Mouse (Mus musculus) regulatory T cell (primary cell): Measurements from ENCODE around the gene Sptlc2.
"Not testable (repeated sequence)": the region's sequence is repeated elsewhere in the genome, so short reads cannot be mapped to it uniquely, and the experiment has no call there.

Experiments
- in situ Hi-C: fragments of 300-600 bp; cut with MboI, MseI; formaldehyde crosslinking; loops from one replicate; pipeline ENCODE4 v1.15.1; 2025; ENCODE audit warnings: high pct_unique_total_duplicates

Sptlc2 gene

GRCm38 (mm10) chr12:87331053-87331456 is 57.1 kb downstream of the Sptlc2 start:
- in situ Hi-C loops, result no loop called here

DNA sequence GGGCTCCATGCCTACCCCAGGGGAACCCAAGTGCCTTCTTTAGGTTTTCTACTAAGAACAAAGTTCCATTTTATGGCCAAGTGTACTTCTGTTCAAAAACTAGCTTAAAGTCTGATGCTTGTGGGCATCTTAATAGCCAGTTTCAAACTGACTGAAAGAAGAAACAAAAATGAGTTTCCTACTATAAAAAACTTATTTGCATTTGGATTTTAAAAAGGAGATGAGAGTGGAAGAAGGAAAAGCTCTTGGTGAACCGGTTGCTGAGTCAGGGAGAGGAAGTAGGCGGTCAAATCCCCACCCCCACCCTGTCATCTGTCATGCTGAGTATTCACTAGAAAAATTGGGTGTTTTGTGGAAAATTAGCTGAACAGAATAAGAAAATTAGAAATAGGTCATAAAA is 57.9 kb downstream of the Sptlc2 start:
- in situ Hi-C loops, result no loop called here

- in situ Hi-C loops, result no loop called here
Measured at GRCm38 (mm10) chr12:87328025-87328424, 60.1 kb downstream of the Sptlc2 start.

GRCm38 (mm10) chr12:87327610-87328009 is 60.5 kb downstream of the Sptlc2 start:
- in situ Hi-C loops, result no loop called here

DNA sequence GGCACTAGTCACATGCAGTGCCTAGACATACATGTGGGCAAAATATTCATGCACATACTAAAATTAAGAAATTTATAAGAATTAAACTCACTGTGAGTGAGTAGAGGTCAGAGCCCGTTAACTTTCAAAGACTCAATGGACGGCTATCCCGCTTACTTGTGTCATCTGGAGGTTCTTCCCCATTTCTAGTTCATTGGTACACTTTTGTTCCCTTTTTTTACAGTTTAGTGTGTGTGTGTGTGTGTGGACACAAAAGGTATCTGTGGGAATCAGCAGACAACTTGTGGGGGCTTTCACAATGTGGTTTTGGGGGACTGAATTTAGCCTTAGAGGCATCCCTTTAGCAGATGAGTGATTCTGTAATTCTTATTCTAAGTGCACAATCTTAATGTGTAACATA is 62.7 kb downstream of the Sptlc2 start:
- in situ Hi-C loops, result no loop called here

- in situ Hi-C loops, result no loop called here
Measured at GRCm38 (mm10) chr12:87319229-87319628, 68.9 kb downstream of the Sptlc2 start.

GRCm38 (mm10) chr12:87317951-87318350 is 70.2 kb downstream of the Sptlc2 start:
- in situ Hi-C loops, result no loop called here

GRCm38 (mm10) chr12:87313098-87313497 is 75.1 kb downstream of the Sptlc2 start:
- in situ Hi-C loops, result no loop called here

DNA sequence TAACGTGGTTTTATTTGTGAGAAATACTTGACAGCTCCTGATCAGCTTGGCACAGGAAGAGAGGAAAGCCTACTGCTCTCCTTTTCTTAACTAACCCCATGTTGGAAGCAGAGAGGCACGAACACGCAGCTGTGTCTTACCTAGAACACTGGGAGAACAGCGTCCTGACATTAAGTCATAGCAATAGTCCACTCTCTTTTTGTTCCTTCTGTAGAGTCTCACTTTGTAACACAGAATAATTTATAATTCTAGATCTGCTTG is 81.6 kb downstream of the Sptlc2 start:
- in situ Hi-C loops, result not testable (repeated sequence)

GRCm38 (mm10) chr12:87305767-87306583 is 82.2 kb downstream of the Sptlc2 start:
- in situ Hi-C loops, result no loop called here

DNA sequence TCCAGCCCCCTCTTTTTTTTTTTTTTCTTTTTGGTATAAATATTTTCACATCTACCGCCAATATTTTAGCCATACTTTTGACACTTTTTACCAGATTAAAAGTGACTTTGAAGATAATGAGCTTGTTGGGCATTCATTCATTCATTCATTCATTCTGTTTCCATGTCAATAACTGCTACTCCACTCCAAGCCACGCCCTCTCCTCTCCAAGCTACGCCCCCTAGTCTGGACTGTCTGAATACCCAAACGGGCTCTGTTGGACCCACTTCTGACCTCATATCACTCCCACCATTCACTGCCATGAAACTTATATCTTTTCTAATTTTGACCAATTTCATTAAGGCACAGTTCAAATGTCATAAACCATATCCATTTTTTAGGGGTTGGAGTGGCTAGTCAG is 87.0 kb downstream of the Sptlc2 start:
- in situ Hi-C loops, result no loop called here

DNA sequence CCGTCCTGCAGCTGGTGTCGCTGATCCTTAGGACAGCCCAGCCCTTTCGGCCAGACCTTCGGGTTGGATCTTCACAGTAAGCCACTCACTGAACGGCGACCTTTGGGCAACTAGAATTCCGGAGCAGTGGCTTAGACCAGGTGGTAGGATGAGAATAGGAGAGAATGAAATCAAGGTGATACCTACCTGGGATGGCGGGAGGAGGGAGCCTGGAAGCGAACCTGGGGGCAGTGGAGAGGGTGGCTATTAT is 87.8 kb downstream of the Sptlc2 start:
- in situ Hi-C loops, result no loop called here

- in situ Hi-C loops, result loop anchor here (25.0 kb wide), 1 partner anchor 1788 kb away; no protein-coding TSS in a partner anchor
Measured at GRCm38 (mm10) chr12:87299657-87300440, 88.3 kb downstream of the Sptlc2 start, which contains the start of gene Ism2. Gene Ism2 (minus strand): TSS chr12:87299705.

- in situ Hi-C loops, result loop anchor here (25.0 kb wide), 1 partner anchor 1787 kb away; no protein-coding TSS in a partner anchor
Measured at GRCm38 (mm10) chr12:87299037-87299656, 89.0 kb downstream of the Sptlc2 start.

- in situ Hi-C loops, result loop anchor here (25.0 kb wide), 1 partner anchor 1782 kb away; no protein-coding TSS in a partner anchor
Measured at GRCm38 (mm10) chr12:87293934-87294333, 94.2 kb downstream of the Sptlc2 start.

GRCm38 (mm10) chr12:87289100-87289499 is 99.1 kb downstream of the Sptlc2 start:
- in situ Hi-C loops, result loop anchor here (25.0 kb wide), 1 partner anchor 1777 kb away; no protein-coding TSS in a partner anchor

GRCm38 (mm10) chr12:87284726-87285125 is 103.4 kb downstream of the Sptlc2 start:
- in situ Hi-C loops, result loop anchor here (25.0 kb wide), 1 partner anchor 1772 kb away; no protein-coding TSS in a partner anchor

DNA sequence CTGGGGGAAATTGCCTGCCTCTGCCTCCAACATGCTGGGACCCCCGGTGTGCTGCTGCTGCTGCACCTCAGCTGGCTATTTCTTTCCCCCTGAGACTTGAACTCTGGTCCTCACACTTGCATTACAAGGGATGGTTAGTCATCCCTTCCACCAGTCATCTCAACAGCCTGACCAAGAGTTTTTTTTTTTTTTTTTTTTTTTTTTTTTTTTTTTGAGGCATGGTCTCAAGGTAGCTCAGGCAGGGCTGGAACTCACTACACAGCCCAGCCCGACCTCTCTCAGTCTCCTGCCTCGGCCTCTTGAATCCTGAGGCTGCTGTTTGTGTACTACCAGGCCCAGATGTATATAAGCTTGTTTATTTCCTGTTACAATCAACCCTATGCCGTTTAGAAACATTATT is 103.9 kb downstream of the Sptlc2 start:
- in situ Hi-C loops, result loop anchor here (25.0 kb wide), 1 partner anchor 1772 kb away; no protein-coding TSS in a partner anchor

GRCm38 (mm10) chr12:87283706-87284105 is 104.4 kb downstream of the Sptlc2 start:
- in situ Hi-C loops, result loop anchor here (25.0 kb wide), 1 partner anchor 1771 kb away; no protein-coding TSS in a partner anchor

DNA sequence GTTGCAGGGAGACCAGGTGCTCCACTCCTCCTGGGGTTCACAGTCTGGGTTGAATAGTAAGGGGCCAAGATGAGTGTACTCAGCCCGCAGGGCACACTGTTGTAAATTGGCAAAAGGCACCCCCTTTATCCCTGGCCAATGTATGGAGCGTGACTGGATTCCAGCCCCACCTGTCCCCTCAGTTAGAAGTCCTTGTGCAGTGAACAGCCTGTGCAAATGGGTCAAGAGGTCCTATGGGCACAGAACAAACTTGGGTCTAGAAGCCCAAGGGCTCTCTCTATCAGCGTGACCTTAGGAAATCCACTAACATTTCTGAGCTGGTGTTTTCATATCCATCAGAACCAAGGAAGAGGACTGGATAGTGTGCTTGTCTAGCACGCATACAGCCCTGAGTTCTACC is 105.4 kb downstream of the Sptlc2 start:
- in situ Hi-C loops, result loop anchor here (25.0 kb wide), 1 partner anchor 1770 kb away; no protein-coding TSS in a partner anchor

DNA sequence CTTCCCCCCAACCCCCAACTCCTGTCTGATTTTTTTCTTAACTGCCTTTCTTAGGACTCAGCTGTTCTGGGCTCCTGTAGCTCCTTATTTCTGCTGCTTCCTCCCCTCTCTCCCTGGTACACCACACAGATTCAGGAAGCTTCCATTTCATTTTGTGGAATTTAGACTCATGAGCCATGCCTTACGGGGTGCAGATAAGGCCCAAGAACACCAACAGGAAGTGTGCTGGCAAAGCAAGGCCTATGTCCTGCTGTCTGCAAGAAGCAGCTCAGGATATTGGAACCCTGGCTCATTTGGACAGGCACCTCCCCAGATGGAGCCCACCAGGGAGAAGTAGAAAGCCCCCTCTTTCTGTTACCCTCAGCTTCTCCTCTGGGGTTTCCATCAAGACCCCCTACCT is 106.4 kb downstream of the Sptlc2 start:
- in situ Hi-C loops, result loop anchor here (25.0 kb wide), 1 partner anchor 1769 kb away; no protein-coding TSS in a partner anchor

GRCm38 (mm10) chr12:87279879-87280278 is 108.3 kb downstream of the Sptlc2 start:
- in situ Hi-C loops, result loop anchor here (25.0 kb wide), 1 partner anchor 1768 kb away; no protein-coding TSS in a partner anchor
